Mouse (Mus musculus) forebrain, embryonic 14.5 days (tissue): ENCODE results near the gene Elfn1. TPM values are rescaled to one million over a fixed set of nuclear protein-coding genes. Genes with fewer than 3 reads are reported as not detected.
A peak's percentile ranks its signal among the peaks of the same experiment; 100 is the strongest.

Experiments
- ATAC-seq: fragments of 200-750 bp; cut with Nextera tagmentation; 2 replicates; pipeline ENCODE4 v1.8.0; 2017; ENCODE audit warnings: mild to moderate bottlenecking, moderate library complexity
- DNase-seq: peaks from one replicate; pipeline ENCODE4 v3.0.0-alpha.2; 2015; ENCODE audit warnings: low spot score
- H3K27ac ChIP-seq: fragments of 300-500 bp; sonication (generic); 2 replicates; pipeline ENCODE4 v1.5.1; 2014; ENCODE audit warnings: low read depth, mild to moderate bottlenecking, control low read depth, low read length, moderate library complexity
- H3K27me3 ChIP-seq: fragments of 300-500 bp; sonication (generic); replicated peaks from 2 replicates; pipeline ENCODE4 v1.6.1; 2014; ENCODE audit warnings: low read length, control low read depth, mixed read lengths; ENCODE audit not compliant: control insufficient read depth, insufficient read depth
- H3K36me3 ChIP-seq: fragments of 300-500 bp; sonication (generic); 2 replicates; pipeline ENCODE4 v1.6.1; 2014; ENCODE audit warnings: low read length, control low read depth; ENCODE audit not compliant: control insufficient read depth, insufficient read depth
- H3K4me1 ChIP-seq: fragments of 300-500 bp; sonication (generic); 2 replicates; pipeline ENCODE4 v1.6.1; 2014; ENCODE audit warnings: antibody characterized with exemption, low read length, control low read depth; ENCODE audit not compliant: control insufficient read depth, insufficient read depth
- H3K4me2 ChIP-seq: fragments of 300-500 bp; sonication (generic); 2 replicates; pipeline ENCODE4 v1.6.1; 2014; ENCODE audit warnings: mild to moderate bottlenecking, control low read depth, low read length
- H3K4me3 ChIP-seq: fragments of 300-500 bp; sonication (generic); 2 replicates; pipeline ENCODE4 v1.5.1; 2014; ENCODE audit warnings: low read depth, low read length, control low read depth
- H3K9ac ChIP-seq: fragments of 300-500 bp; sonication (generic); 2 replicates; pipeline ENCODE4 v1.6.1; 2014; ENCODE audit warnings: mild to moderate bottlenecking, low read length, control low read depth, moderate library complexity
- H3K9me3 ChIP-seq: fragments of 300-500 bp; sonication (generic); replicated peaks from 2 replicates; pipeline ENCODE4 v1.6.1; 2016; ENCODE audit warnings: low read length, control low read depth, mixed read lengths; ENCODE audit not compliant: control insufficient read depth
- WGBS: fragments of 180-500 bp; shearing (Covaris S2); extraction: QIAGEN DNeasy Blood & Tissue Kit; methylation state at CpG from one replicate; pipeline ENCODE4 v1.1.7; 2014; 5-methylcytosine and 5-hydroxymethylcytosine counted together
- polyA plus RNA-seq: library from polyadenylated mRNA; unstranded; fragments of >200 nt; fragmentation: Nextera tagmentation; extraction: Ambion mirVana; gene quantifications from 2 replicates; pipeline ENCODE4 v1.2.1, GENCODE M21; 2014

Elfn1 gene
- polyA plus RNA-seq, 1 experiment from 2014 or later = 1.7 TPM

DNA sequence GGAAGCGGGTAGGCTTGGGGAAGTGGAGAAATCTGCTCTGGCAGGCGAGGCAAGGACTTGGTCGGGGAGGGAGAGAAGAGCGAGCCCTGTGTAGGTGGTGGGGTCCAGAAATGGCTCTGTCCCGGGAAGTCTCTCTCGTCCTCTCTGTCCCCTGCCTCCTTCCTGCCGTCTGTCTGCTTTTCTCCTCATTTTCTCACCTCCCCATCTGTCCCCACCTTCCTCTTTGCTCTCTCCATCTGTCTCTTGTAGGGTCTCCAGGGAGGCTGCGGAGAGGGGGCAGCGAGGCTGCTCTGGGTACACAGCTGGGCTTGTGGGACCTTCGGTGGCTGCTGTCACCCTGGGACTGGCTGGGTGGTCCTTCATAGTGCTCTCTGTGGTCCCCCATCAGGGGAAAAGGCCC is 18.4 kb upstream of the Elfn1 start:
- Histone ChIP-seq H3K9me3 (no peaks in the 10 kb centered on the region), H3K4me3 (no peak overlapping the region), H3K27me3 (no peaks in the 10 kb centered on the region), H3K4me1 (peaks cover 33% of the 10 kb centered on the region), H3K4me2 (no peak overlapping the region), H3K9ac (no peak overlapping the region), H3K36me3 (no peaks in the 10 kb centered on the region), H3K27ac (peak overlapping the region; percentile 75)
- peak; percentile 59 for DNase-seq
- 31% methylated on average over 9 of the region's 10 CpGs for whole genome bisulfite sequencing
- ATAC-seq = peak; percentile 21; the same call in 1 of the 2 replicates

DNA sequence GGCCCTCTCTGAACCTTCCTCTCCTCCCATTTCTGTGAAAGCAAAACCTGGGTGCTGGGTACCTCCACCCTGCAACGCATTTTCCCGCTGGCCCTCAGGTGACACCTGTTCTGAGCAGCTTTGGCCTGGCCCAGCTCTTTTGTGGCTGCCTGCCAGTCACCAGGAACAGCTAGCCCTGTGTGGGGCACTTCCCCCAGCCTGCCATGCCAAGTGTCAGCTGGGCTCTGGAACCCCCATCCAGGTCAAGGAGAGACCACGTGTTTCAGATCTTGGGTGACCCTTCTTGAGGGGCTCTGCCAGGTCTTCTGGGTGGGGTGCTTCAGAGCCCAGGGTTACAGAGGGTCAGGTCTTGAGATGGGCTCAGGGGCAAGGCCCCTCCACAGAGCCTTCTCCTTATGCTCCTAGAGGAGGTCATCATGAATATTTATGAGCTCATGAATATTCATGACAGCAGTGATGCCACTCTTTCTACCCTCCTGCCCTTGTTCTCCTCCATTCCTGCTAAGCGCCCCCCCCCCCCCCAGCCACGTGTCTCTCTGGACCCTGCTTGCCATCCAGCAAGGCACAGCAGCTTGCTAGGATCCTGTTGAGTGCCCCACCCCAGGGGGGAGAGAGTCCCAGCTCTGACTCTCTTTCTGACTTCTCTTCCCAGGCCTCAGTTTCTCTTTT is 15.3 kb upstream of the Elfn1 start:
- Histone ChIP-seq H3K9ac (no peak overlapping the region), H3K27me3 (no peaks in the 10 kb centered on the region), H3K27ac (peak overlapping the region; percentile 62; the same call in 1 of the 2 replicates), H3K4me3 (no peak overlapping the region), H3K9me3 (no peaks in the 10 kb centered on the region), H3K4me1 (peaks cover 33% of the 10 kb centered on the region), H3K4me2 (no peak overlapping the region), H3K36me3 (no peaks in the 10 kb centered on the region)
- DNase-seq = peak; percentile 82
- 3% methylated on average over 4 of the region's 5 CpGs for WGBS
- ATAC-seq = peak; percentile 85

- peak; percentile 44 for DNase-seq
Observed at GRCm38 (mm10) chr5:139892995-139893345, 14.8 kb upstream of the Elfn1 start.

GRCm38 (mm10) chr5:139894025-139894508 is 13.7 kb upstream of the Elfn1 start:
- ATAC-seq (peak; percentile 27; the same call in 1 of the 2 replicates), DNase-seq (peak; percentile 59)
- H3K4me1 ChIP-seq = peaks cover 23% of the 10 kb centered on the region
- H3K36me3 ChIP-seq = no peaks in the 10 kb centered on the region
- H3K27ac ChIP-seq = no peak overlapping the region
- no peak overlapping the region for H3K4me3 ChIP-seq
- no peaks in the 10 kb centered on the region for H3K9me3 ChIP-seq
- no peaks in the 10 kb centered on the region for H3K27me3 ChIP-seq
- WGBS = 28% methylated on average over 12 of the region's 12 CpGs
- no peak overlapping the region for H3K4me2 ChIP-seq
- no peak overlapping the region for H3K9ac ChIP-seq

More at GRCm38 (mm10) chr5:139892995-139893345, 14.8 kb upstream of the Elfn1 start:
- ATAC-seq = peak; percentile 56
- peak overlapping the region; percentile 59; the same call in 1 of the 2 replicates for H3K27ac ChIP-seq
- no peaks in the 10 kb centered on the region for H3K36me3 ChIP-seq
- no peaks in the 10 kb centered on the region for H3K9me3 ChIP-seq
- H3K9ac ChIP-seq = no peak overlapping the region
- H3K4me1 ChIP-seq = peaks cover 29% of the 10 kb centered on the region
- H3K4me2 ChIP-seq = no peak overlapping the region
- H3K27me3 ChIP-seq = no peaks in the 10 kb centered on the region
- WGBS = 21% methylated on average over 7 of the region's 7 CpGs
- no peak overlapping the region for H3K4me3 ChIP-seq

GRCm38 (mm10) chr5:139899044-139899443 is 8.7 kb upstream of the Elfn1 start:
- H3K4me2 ChIP-seq = no peak overlapping the region
- ATAC-seq = no peak
- H3K4me1 ChIP-seq = peaks cover under 1% of the 10 kb centered on the region
- no peak for DNase-seq
- no peak overlapping the region for H3K27ac ChIP-seq
- H3K9me3 ChIP-seq = no peaks in the 10 kb centered on the region
- no peaks in the 10 kb centered on the region for H3K27me3 ChIP-seq
- H3K4me3 ChIP-seq = no peak overlapping the region
- 60% methylated on average over 7 of the region's 7 CpGs for WGBS
- no peak overlapping the region for H3K9ac ChIP-seq
- no peaks in the 10 kb centered on the region for H3K36me3 ChIP-seq

GRCm38 (mm10) chr5:139905121-139905520 is 2.6 kb upstream of the Elfn1 start:
- no peak overlapping the region for H3K4me2 ChIP-seq
- H3K27ac ChIP-seq = no peak overlapping the region
- H3K4me3 ChIP-seq = no peak overlapping the region
- H3K4me1 ChIP-seq = peaks cover 5% of the 10 kb centered on the region
- DNase-seq = no peak
- ATAC-seq = no peak
- 75% methylated on average over 5 of the region's 5 CpGs for WGBS
- no peaks in the 10 kb centered on the region for H3K9me3 ChIP-seq
- H3K27me3 ChIP-seq = peaks cover 33% of the 10 kb centered on the region
- H3K9ac ChIP-seq = no peak overlapping the region
- no peaks in the 10 kb centered on the region for H3K36me3 ChIP-seq

DNA sequence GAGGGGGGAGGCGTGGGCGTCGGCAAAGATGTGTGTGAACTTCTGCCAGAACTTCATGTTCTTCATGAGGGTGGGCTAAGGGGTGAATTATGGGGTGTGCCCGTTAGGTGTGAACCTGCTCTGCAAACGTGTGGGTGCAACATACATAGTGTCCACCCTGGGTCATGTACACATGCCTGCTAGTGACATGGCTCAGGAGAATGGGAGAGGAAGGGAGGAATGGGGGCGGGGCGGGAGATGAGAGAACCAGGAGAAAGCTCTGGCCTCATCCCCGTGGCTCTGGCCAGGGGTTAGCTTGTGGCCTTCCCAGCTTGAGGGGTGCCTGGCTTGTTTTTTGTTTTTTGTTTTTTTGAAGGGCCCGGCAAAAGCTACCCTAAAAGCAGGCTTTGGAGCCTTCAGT is 1.2 kb upstream of the Elfn1 start:
- DNase-seq (no peak), ATAC-seq (no peak)
- H3K27me3 ChIP-seq = peaks cover 46% of the 10 kb centered on the region
- 43% methylated on average over 9 of the region's 9 CpGs for WGBS
- no peaks in the 10 kb centered on the region for H3K36me3 ChIP-seq
- H3K4me2 ChIP-seq = no peak overlapping the region
- no peak overlapping the region for H3K4me3 ChIP-seq
- H3K9ac ChIP-seq = no peak overlapping the region
- H3K9me3 ChIP-seq = no peaks in the 10 kb centered on the region
- H3K27ac ChIP-seq = no peak overlapping the region
- peaks cover 14% of the 10 kb centered on the region for H3K4me1 ChIP-seq

- peak; percentile 37 for ATAC-seq
- Histone ChIP-seq H3K27me3 (peaks cover 53% of the 10 kb centered on the region), H3K9ac (peak overlapping the region; percentile 70; the same call in 1 of the 2 replicates), H3K4me1 (peaks cover 18% of the 10 kb centered on the region), H3K9me3 (no peaks in the 10 kb centered on the region), H3K27ac (no peak overlapping the region), H3K4me2 (peak overlapping the region; percentile 98), H3K4me3 (peak overlapping the region; percentile 60), H3K36me3 (no peaks in the 10 kb centered on the region)
- WGBS = 1% methylated on average over 19 of the region's 19 CpGs
- peak; percentile 88 for DNase-seq
Observed at GRCm38 (mm10) chr5:139907241-139907640, 502 bp upstream of the Elfn1 start.

- H3K27ac ChIP-seq = 0 out of 2 replicates have a peak overlapping the region, but pooled peaks have one; percentile 27
- peaks cover 60% of the 10 kb centered on the region for H3K27me3 ChIP-seq
- WGBS = 1% methylated on average over 56 of the region's 78 CpGs
- H3K4me2 ChIP-seq = peak overlapping the region; percentile 98
- H3K36me3 ChIP-seq = no peaks in the 10 kb centered on the region
- DNase-seq (no peak), ATAC-seq (peak; percentile 36)
- H3K4me1 ChIP-seq = peaks cover 21% of the 10 kb centered on the region
- peak overlapping the region; percentile 60 for H3K4me3 ChIP-seq
- no peaks in the 10 kb centered on the region for H3K9me3 ChIP-seq
- H3K9ac ChIP-seq = peak overlapping the region; percentile 70
Observed at GRCm38 (mm10) chr5:139908243-139908810, 584 bp downstream of the Elfn1 start.
